Mouse (Mus musculus): ENCODE data around the gene Ndfip2. TPM values are rescaled to one million over a fixed set of nuclear protein-coding genes. Genes with fewer than 3 reads are reported as not detected.

Gene Ndfip2
- total and polyA plus RNA-seq, 3 experiments = 10.2 to 53.0 (median 39.2) TPM

GRCm38 (mm10) chr14:105323448-105323847 is 65.1 kb downstream of the Ndfip2 start:
- Histone ChIP-seq H3K36me3 (replicated peaks) (no peaks in the 10 kb centered on the region), H3K4me1 (ENCODE audit: insufficient read depth, low read depth, low read length) (no peaks in the 10 kb centered on the region), H3K4me3 (ENCODE audit: low read depth, low read length) (no peak overlapping the region), H3K9me3 (replicated peaks) (peaks cover 13% of the 10 kb centered on the region), H3K27me3 (ENCODE audit: insufficient read depth, low read length) (no peaks in the 10 kb centered on the region)
- ATAC-seq (ENCODE audit: extremely low read depth, insufficient number of reproducible peaks, low FRiP score, poor library complexity, severe bottlenecking) (no peak), DNase-seq (ENCODE audit: low spot score) (no peak)
- TF ChIP-seq GATA2 (IDR thresholded peaks at IDR 0.05; ENCODE audit: borderline replicate concordance, low read depth, low read length) (no peak), CTCF (IDR thresholded peaks at IDR 0.05; ENCODE audit: low read depth, low read length) (no peak), GATA1 (IDR thresholded peaks at IDR 0.05; ENCODE audit: borderline replicate concordance, low read length) (no peak), POLR2AphosphoS5 (IDR thresholded peaks at IDR 0.05; ENCODE audit: insufficient replicate concordance, low read depth, low read length) (no peak), TAL1 (conservative IDR thresholded peaks at IDR 0.05; ENCODE audit: low read depth, low read length) (no peak)

GRCm38 (mm10) chr14:105328397-105329302 is 70.3 kb downstream of the Ndfip2 start:
- ATAC-seq (ENCODE audit: extremely low read depth, insufficient number of reproducible peaks, low FRiP score, poor library complexity, severe bottlenecking) = no peak
- Histone ChIP-seq H3K27me3 (ENCODE audit: insufficient read depth, low read length) (no peaks in the 10 kb centered on the region), H3K4me1 (ENCODE audit: insufficient read depth, low read depth, low read length) (no peaks in the 10 kb centered on the region), H3K9me3 (replicated peaks) (peaks cover 14% of the 10 kb centered on the region), H3K4me3 (ENCODE audit: low read depth, low read length) (no peak overlapping the region), H3K36me3 (replicated peaks) (no peaks in the 10 kb centered on the region)
- no peak for TF ChIP-seq CTCF (IDR thresholded peaks at IDR 0.05; ENCODE audit: low read depth, low read length)
- DNase-seq (ENCODE audit: low spot score) = no peak

- TF ChIP-seq TAL1 (conservative IDR thresholded peaks at IDR 0.05; ENCODE audit: low read depth, low read length) (no peak), GATA2 (IDR thresholded peaks at IDR 0.05; ENCODE audit: borderline replicate concordance, low read depth, low read length) (no peak), POLR2AphosphoS5 (IDR thresholded peaks at IDR 0.05; ENCODE audit: insufficient replicate concordance, low read depth, low read length) (no peak), GATA1 (IDR thresholded peaks at IDR 0.05; ENCODE audit: borderline replicate concordance, low read length) (no peak), CTCF (IDR thresholded peaks at IDR 0.05; ENCODE audit: low read depth, low read length) (no peak)
- H3K4me3 ChIP-seq (ENCODE audit: low read depth, low read length) = no peak overlapping the region
- H3K9me3 ChIP-seq (replicated peaks) = peaks cover 4% of the 10 kb centered on the region; the same call in 1 of the 2 replicates
- ATAC-seq (ENCODE audit: extremely low read depth, insufficient number of reproducible peaks, low FRiP score, poor library complexity, severe bottlenecking) (no peak), DNase-seq (ENCODE audit: low spot score) (no peak)
- H3K36me3 ChIP-seq (replicated peaks) = no peaks in the 10 kb centered on the region
- no peaks in the 10 kb centered on the region for H3K27me3 ChIP-seq (ENCODE audit: insufficient read depth, low read length)
- H3K4me1 ChIP-seq (ENCODE audit: insufficient read depth, low read depth, low read length) = no peaks in the 10 kb centered on the region
Measured at GRCm38 (mm10) chr14:105333475-105334094, 75.2 kb downstream of the Ndfip2 start.

GRCm38 (mm10) chr14:105341765-105342164 is 83.4 kb downstream of the Ndfip2 start:
- ATAC-seq (ENCODE audit: extremely low read depth, insufficient number of reproducible peaks, low FRiP score, poor library complexity, severe bottlenecking) (no peak), DNase-seq (ENCODE audit: low spot score) (no peak)
- Histone ChIP-seq H3K27me3 (ENCODE audit: insufficient read depth, low read length) (no peaks in the 10 kb centered on the region), H3K4me1 (ENCODE audit: insufficient read depth, low read depth, low read length) (no peaks in the 10 kb centered on the region), H3K4me3 (ENCODE audit: low read depth, low read length) (no peak overlapping the region), H3K9me3 (replicated peaks) (peaks cover 23% of the 10 kb centered on the region), H3K36me3 (replicated peaks) (no peaks in the 10 kb centered on the region)
- TF ChIP-seq POLR2AphosphoS5 (IDR thresholded peaks at IDR 0.05; ENCODE audit: insufficient replicate concordance, low read depth, low read length) (no peak), GATA2 (IDR thresholded peaks at IDR 0.05; ENCODE audit: borderline replicate concordance, low read depth, low read length) (no peak), CTCF (IDR thresholded peaks at IDR 0.05; ENCODE audit: low read depth, low read length) (no peak), GATA1 (IDR thresholded peaks at IDR 0.05; ENCODE audit: borderline replicate concordance, low read length) (no peak), TAL1 (conservative IDR thresholded peaks at IDR 0.05; ENCODE audit: low read depth, low read length) (no peak)

- Histone ChIP-seq H3K27me3 (ENCODE audit: insufficient read depth, low read length) (no peaks in the 10 kb centered on the region), H3K9me3 (replicated peaks) (peaks cover 19% of the 10 kb centered on the region), H3K36me3 (replicated peaks) (no peaks in the 10 kb centered on the region), H3K4me1 (ENCODE audit: insufficient read depth, low read depth, low read length) (no peaks in the 10 kb centered on the region), H3K4me3 (ENCODE audit: low read depth, low read length) (no peak overlapping the region)
- no peak for TF ChIP-seq GATA2 (IDR thresholded peaks at IDR 0.05; ENCODE audit: borderline replicate concordance, low read depth, low read length)
- no peak for DNase-seq (ENCODE audit: low spot score)
- ATAC-seq (ENCODE audit: extremely low read depth, insufficient number of reproducible peaks, low FRiP score, poor library complexity, severe bottlenecking) = no peak
Measured at GRCm38 (mm10) chr14:105354121-105354520, 95.7 kb downstream of the Ndfip2 start.

Other genes with a start within 250 kb of the Ndfip2 start
- 202 and 223 TPM in 2 replicates for gene Rbm26, start 81.2 kb upstream of the Ndfip2 start, total RNA-seq (2014; fragmentation: Nextera tagmentation)
- 81.0 and 94.8 TPM in 2 replicates for gene Rbm26, start 81.2 kb upstream of the Ndfip2 start, total RNA-seq (2017)
- 19.1 and 25.6 TPM in 2 replicates for gene Rbm26, start 81.2 kb upstream of the Ndfip2 start, polyA plus RNA-seq (2012)

Measured in G1E (cell line).